Mouse (Mus musculus) left cerebral cortex, adult 18-20 months (tissue): ENCODE data around the gene Zfp511. TPM values are rescaled to one million over a fixed set of nuclear protein-coding genes. Genes with fewer than 3 reads are reported as not detected.

Experiments
- microRNA-seq, 2 experiments: library from miRNA; unstranded; fragments of <30 nt; microRNA quantifications; one replicate each; pipeline ENCODE4 v1.2.0; 2021
- total RNA-seq, 2 experiments: library from RNA; stranded (reverse); gene quantifications; 2 replicates each; pipeline ENCODE4 v1.2.3; 2021

Zfp511 gene
- total RNA-seq, 2 experiments from 2014 or later = 22.2 to 26.3 TPM

Small RNA genes within 50 kb of the gene (microRNA-seq; reads per million reads assigned to microRNA genes)
- 1.1 to 2.5 reads per million in 2 experiments for gene Mir7062

Other genes starting within 250 kb of the Zfp511 start
- gene Adgra1, start 202.2 kb upstream of the Zfp511 start, total RNA-seq = 10 to 100 TPM; 57.0 to 71.9 TPM
- 10 to 100 TPM; 67.7 to 74.7 TPM for gene Kndc1, start 141.7 kb upstream of the Zfp511 start, total RNA-seq
- not detected for gene Utf1, start 92.6 kb upstream of the Zfp511 start, total RNA-seq
- 1 to 10 TPM in 1 of 2 experiments, under 1 TPM in 1; 0.96 to 1.7 TPM for gene 6430531B16Rik, start 57.6 kb upstream of the Zfp511 start, total RNA-seq
- gene Adam8, start 43.8 kb upstream of the Zfp511 start, total RNA-seq = 1 to 10 TPM; 3.3 TPM
- gene Tubgcp2, start 278 bp downstream of the Zfp511 start, total RNA-seq = 10 to 100 TPM; 34.5 to 36.1 TPM
- gene Msx3, start 12.7 kb downstream of the Zfp511 start, total RNA-seq = not detected
- 100 to 1,000 TPM; 188 to 210 TPM for gene Caly, start 46.2 kb downstream of the Zfp511 start, total RNA-seq
- gene Prap1, start 57.0 kb downstream of the Zfp511 start, total RNA-seq = not detected
- gene Fuom, start 66.0 kb downstream of the Zfp511 start, total RNA-seq = 10 to 100 TPM; 51.3 to 51.4 TPM
- 1 to 10 TPM; 4.7 to 5.0 TPM for gene Paox, start 79.4 kb downstream of the Zfp511 start, total RNA-seq
- gene Echs1, start 80.1 kb downstream of the Zfp511 start, total RNA-seq = 10 to 100 TPM; 54.7 to 55.9 TPM
- gene Mtg1, start 101.2 kb downstream of the Zfp511 start, total RNA-seq = 10 to 100 TPM; 20.3 to 27.5 TPM
- gene Sprn, start 118.5 kb downstream of the Zfp511 start, total RNA-seq = 100 to 1,000 TPM; 119 to 120 TPM
- gene Olfr522, start 128.4 kb downstream of the Zfp511 start, total RNA-seq = not detected
- not detected for gene Olfr523, start 136.8 kb downstream of the Zfp511 start, total RNA-seq
- gene Olfr524, start 169.6 kb downstream of the Zfp511 start, total RNA-seq = not detected
- not detected for gene Cd163l1, start 181.9 kb downstream of the Zfp511 start, total RNA-seq
- gene 5830411N06Rik, start 210.9 kb downstream of the Zfp511 start, total RNA-seq = under 1 TPM; 0.40 to 0.42 TPM